Mouse (Mus musculus) lung, postnatal 36 days (tissue): ENCODE measurements around the gene Cdk9.
A peak's percentile ranks its signal among the peaks of the same experiment; 100 is the strongest.

ENCODE experiments used
- DNase-seq: peaks from one replicate; pipeline ENCODE4 v3.0.0; 2022; ENCODE audit warnings: mixed read lengths

Gene Cdk9

DNA sequence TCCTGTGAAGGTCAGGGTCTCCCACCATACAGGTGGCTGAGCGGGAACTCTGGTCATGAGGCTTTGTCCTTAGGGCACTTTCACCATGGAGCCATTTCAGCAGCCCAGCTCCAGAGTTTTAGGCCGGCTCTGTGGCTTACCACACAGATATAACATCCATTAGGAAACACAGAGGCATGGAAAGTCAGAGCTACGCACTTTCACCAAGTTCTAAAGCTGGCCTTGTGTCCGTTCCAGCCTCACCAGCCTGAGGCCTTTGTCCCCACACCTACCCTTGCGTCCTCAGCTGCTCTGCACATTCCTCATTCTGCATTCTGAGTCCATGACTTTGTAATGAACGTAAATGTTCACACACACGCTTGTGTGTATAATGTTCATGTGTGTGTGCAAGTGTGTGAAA is 7.9 kb downstream of the Cdk9 start:
- DNase-seq, result no peak

GRCm38 (mm10) chr2:32704021-32704421 is 8.9 kb downstream of the Cdk9 start, which contains the start of gene Fpgs:
Gene Fpgs, minus strand, starts transcription at chr2:32704145.
- no peak for DNase-seq

GRCm38 (mm10) chr2:32703046-32703445 is 9.8 kb downstream of the Cdk9 start:
- no peak for DNase-seq

DNA sequence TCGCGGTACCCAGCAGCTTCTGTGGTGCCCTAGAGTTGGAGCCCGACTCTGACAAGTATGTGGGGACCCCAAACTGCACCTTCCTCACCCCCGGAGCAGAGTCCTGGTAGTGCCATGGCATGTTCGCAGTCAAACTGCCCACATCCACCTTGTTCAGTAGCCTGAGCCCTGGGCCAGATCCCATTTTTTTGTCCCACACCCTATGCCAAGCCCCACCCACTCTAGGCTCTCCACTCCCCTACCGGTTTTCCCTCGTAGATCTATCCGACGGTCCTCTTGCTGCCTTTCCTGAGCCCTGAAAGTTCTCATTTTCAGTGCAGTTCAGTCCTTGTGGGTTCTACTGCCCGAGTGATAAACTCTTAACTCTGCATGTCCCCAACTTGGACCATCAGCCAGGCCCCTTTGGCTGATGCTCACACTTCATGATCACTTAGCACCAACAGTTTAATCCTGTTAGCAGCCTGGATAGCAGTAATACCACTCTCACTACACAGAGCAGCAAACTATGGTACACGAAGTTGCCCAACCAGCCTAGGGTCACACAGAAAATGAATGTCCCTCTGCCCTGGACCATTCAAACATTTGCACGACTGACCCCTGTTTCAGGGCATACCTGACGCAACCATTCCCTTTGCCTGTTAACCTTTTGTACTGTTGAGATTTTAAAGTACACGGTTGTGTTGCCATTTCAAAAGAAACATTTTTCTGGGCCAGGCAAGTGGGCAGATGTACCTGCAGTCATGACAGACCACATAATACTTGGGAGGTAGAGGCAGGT is 11.7 kb downstream of the Cdk9 start:
- DNase-seq, result no peak

GRCm38 (mm10) chr2:32699680-32700079 is 13.2 kb downstream of the Cdk9 start:
- DNase-seq, result no peak

- no peak for DNase-seq
These were observed 18.2 kb downstream of the Cdk9 start for GRCm38 (mm10) chr2:32694691-32695090.

- peak; percentile 98 for DNase-seq
These were observed 19.0 kb downstream of the Cdk9 start for GRCm38 (mm10) chr2:32693823-32694411.

DNA sequence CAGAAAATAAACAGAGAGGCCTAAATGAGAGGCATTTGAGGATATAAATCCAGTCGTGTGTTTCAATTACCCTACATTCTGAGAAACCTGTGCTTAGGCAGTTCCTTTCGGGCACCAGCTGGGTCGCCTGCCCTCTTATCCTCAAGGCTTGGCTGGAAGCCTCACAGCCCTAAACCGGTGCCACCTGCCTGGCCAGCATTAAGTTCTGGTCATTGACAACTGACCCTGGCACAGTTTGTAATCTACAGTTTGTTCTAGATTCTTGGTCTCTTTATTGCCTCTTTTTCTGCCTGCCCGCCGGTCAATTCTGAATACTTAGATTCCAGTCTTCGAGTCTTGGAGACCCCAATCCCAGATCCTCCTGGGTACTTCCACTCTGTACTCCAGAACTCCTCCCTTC is 19.6 kb downstream of the Cdk9 start:
- DNase-seq, result peak; percentile 37

DNA sequence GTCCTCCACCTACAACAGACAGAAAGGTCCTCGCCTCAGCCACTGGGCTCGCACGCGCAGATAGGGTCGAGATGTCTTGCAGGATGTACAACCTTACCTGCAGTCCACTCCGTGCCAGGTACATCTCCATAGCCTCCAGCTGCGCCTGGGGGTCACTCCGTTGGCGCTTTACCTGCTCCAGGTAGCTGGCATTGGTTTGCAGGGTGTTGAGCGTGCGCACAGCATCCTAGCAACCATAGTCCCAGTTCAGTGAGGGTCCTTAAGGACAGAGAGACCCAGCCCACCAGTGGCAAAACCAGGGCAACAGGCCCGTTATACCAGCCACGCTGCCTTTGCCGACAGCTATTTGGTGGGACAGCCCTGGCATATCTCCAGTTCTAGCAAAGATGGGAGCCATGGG is 20.4 kb downstream of the Cdk9 start:
- no peak for DNase-seq

GRCm38 (mm10) chr2:32691041-32691440 is 21.8 kb downstream of the Cdk9 start:
- no peak for DNase-seq

DNA sequence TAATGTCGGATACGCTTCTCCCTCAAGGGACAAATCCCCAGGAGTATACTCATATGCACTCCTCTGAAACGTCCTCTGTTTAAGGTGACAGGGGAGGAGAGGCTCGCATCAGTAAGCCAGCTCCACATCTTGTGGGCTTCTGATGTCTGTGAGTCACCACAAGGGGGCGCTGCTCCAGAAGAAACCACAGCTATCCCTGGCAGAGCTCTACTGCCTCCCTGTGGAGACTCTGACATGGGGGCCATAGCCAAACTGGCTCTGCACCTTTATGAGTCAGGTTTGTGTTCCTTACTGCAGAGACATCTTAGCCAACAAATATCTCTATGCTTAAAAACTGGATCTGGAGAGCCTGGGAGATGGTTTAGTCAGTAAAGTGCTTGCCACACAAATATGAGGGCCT is 23.5 kb downstream of the Cdk9 start:
- DNase-seq, result peak; percentile 97

DNA sequence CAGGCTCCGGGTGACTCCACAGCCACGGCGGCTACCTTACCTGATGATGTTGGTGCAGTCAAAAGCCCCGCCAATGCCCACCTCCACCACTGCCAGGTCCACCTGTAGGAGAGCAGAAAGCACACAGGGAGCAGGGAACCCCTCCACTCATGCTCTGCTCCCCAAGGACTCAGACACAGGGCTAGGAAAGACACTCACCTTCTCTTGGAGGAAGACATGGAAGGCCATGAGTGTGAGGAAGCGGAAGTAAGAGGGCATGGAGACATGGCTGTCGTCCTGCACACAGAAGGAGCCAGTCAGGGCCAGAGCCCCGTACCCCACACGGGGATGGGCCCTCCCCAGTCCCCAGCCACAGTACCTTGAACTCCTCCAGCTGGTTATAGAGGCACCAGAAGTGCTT is 25.3 kb downstream of the Cdk9 start:
- DNase-seq, result no peak

DNA sequence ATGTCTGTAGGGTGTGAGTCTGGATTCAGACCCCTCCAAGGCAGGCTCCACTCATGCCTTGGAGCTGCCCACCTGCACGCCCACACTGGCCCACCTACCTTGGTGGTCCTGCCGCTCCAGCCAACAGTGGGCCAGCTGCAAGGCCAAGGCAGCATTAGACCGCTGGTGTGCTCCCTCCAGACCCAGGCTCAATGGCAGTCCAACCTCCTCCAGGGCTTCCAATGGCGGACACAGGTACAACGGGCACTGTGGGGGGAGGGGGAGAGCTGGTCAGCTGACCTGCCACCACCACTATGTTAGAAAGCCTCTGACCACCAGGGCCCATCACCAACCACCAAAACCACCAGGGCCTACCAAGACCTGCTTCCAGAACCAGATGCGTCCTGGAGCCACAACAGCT is 26.2 kb downstream of the Cdk9 start:
- DNase-seq, result no peak

- peak; percentile 21 for DNase-seq
These were observed 27.1 kb downstream of the Cdk9 start for GRCm38 (mm10) chr2:32685807-32686206.

DNA sequence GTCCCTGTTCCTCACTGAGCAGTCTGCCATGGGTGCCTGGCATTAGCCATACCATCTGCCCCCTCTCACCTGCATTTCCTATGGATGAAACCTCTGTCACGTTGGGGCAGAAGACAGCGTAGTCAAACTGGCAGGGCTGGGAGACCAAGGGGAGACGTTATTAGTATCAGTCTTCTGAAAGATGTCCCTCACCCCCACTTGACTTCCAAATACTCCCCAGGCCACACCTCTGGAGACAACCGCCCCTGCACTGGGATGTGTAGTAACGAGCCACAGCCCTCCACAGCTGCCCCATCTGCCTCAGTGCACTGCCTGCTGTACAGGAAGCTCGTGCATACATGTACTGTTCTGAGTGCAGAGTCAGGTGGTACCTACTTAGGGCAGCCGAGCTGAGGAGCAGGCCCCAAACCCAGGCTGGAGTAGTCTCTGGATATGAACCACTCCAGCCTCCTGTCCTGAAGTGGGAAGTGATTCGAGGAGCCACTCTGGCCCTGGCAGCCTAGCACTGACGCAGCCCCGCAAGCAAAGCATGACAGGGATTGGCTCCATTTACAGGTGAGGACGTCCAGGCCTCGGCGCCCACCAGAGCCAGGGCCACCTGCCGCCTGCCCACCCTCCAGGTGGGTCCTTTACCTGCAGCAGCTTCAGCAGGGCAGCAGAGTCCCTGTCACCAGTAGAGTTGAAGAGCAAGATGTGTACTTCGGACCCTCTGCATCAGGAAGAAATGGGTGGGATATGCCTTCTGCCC is 28.0 kb downstream of the Cdk9 start:
- no peak for DNase-seq

DNA sequence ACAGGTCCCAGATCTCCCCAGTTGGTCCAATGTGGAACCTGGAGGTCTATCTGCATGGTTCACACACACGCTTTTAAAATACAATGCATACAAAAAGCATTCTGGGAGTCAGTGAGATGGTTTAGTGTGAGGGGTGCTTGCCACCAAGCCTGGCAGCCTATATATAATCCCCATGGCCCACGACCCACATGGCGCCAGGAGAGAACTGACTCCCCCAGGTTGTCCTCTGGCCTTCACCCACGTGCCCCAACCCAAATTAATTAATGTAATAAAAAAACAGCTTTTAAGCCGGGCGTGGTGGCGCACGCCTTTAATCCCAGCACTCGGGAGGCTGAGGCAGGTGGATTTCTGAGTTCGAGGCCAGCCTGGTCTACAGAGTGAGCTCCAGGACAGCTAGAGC is 29.2 kb downstream of the Cdk9 start:
- no peak for DNase-seq

GRCm38 (mm10) chr2:32682721-32683417 is 30.0 kb downstream of the Cdk9 start:
- no peak for DNase-seq

DNA sequence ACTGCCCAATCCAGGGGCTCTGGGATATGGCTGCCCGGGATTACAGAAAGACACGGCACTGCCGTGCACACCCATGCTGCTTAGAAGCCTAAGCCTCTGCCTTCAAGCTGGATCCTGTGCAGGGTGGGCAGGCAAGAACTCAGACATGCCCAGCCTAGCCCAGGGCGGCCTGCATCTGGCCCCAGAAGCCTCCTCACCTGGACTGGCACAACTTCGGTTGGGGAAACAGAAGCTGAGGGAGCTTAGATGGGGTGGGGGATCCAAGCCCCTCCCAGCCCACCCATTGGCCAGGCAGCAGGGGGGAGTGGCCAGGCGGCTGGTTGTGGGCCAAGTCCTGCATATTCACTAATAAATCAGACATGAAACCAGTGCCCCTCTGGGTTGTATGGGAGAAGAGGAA is 31.1 kb downstream of the Cdk9 start:
- DNase-seq, result no peak

GRCm38 (mm10) chr2:32680961-32681650 is 31.8 kb downstream of the Cdk9 start:
- DNase-seq, result no peak

DNA sequence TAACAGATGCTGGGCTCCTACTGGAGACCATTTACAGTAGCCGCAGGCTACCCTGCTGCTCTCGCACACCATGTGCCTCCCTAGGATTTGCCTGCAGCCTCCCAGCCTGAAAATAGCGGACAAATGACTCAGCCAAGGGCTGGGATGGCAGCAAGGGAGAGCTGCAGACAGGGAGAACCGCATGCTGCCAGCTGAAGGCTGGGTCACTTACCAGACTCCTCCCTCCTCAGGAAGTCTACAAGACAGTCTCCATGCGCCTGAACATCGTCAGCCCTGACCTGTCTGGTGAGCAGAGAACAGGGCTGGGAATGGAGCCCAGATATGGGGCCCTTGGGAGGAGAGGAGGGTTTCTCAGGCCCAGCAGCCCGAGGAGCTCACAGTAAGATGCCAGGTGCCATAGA is 32.8 kb downstream of the Cdk9 start:
- DNase-seq, result no peak

DNA sequence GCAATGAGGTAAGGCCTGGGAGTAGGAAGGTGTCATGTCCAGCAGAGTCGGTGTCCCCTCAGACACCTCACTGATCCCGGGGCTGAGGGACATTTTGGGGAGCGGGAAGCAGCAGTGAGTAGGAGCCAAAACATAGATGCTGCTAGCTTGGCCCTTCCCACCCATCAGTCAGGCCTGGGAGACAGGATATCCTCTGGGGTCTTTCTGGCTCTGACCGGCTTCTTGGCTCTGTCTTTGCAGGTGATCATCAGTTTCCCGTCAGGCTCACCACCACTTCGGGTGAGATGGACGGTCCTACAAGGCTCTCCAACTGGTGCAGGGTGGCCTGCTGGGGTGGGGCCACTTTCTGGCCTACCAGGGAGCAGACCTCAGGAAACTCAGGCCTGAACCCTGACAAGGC is 35.2 kb downstream of the Cdk9 start:
- DNase-seq, result no peak

- DNase-seq, result no peak
These were observed 36.1 kb downstream of the Cdk9 start for GRCm38 (mm10) chr2:32676821-32677220.
